Mouse (Mus musculus) embryonic stem cell, embryonic (primary cell): ENCODE results near the gene B3gntl1.
"Not testable (repeated sequence)": the region's sequence is repeated elsewhere in the genome, so short reads cannot be mapped to it uniquely, and the experiment has no call there.

Experiments
- CTCF ChIA-PET, 4 experiments: fragments of 300-600 bp in 2 of 4; fragments of 350-600 bp in 2 of 4; sonication (Branson Sonifier 250); formaldehyde crosslinking; loops; one replicate each; lab custom pipeline; 2022; ENCODE audit warnings: inconsistent platforms in 2 of 4; lab: Charles Lee
- POLR2A ChIA-PET, 4 experiments: fragments of 300-600 bp in 2 of 4; fragments of 350-600 bp in 2 of 4; sonication (Branson Sonifier 250); formaldehyde crosslinking; loops; one replicate each; lab custom pipeline; 2022; ENCODE audit warnings: antibody characterized with exemption in 4 of 4, inconsistent platforms in 1 of 4; lab: Charles Lee

Gene B3gntl1

GRCm38 (mm10) chr11:121697271-121697670, 24.3 kb upstream of the B3gntl1 start:
- CTCF ChIA-PET: no interaction called here

GRCm38 (mm10) chr11:121695304-121696064, 22.5 kb upstream of the B3gntl1 start:
- ChIA-PET CTCF (interaction anchor here in 1 of 4 experiments (0.8 to 1.5 kb wide), 7 partner anchors 12 to 459 kb away, joined by 3 to 4 read pairs (median 3); partner anchors contain the start of gene Narf), POLR2A (interaction anchor here in 2 of 4 experiments (1.6 to 3.9 kb wide), 2 partner anchors 23 kb away, joined by 16 to 20 read pairs; partner anchors contain the start of gene B3gntl1 (in 2 of the 2))

More at GRCm38 (mm10) chr11:121697271-121697670, 24.3 kb upstream of the B3gntl1 start:
- POLR2A ChIA-PET: interaction anchor here in 2 of 4 experiments (0.8 to 3.9 kb wide), 3 partner anchors 24 to 83 kb away, joined by 3 to 16 read pairs (median 7); partner anchors contain the start of gene B3gntl1 (in 2 of the 2)

GRCm38 (mm10) chr11:121688024-121688423, 15.1 kb upstream of the B3gntl1 start:
- POLR2A ChIA-PET: interaction anchor here in 1 of 4 experiments (0.7 kb wide), 1 partner anchor 15 kb away, joined by 4 read pairs; the partner anchor contains the start of gene B3gntl1
- CTCF ChIA-PET: no interaction called here

- POLR2A ChIA-PET: interaction anchor here in 2 of 4 experiments (1.0 to 1.3 kb wide), 3 partner anchors 13 to 14 kb away, joined by 3 to 5 read pairs (median 3); partner anchors contain the start of gene B3gntl1 (in 2 of the 2)
Observed at GRCm38 (mm10) chr11:121686674-121687073, 13.7 kb upstream of the B3gntl1 start.

GRCm38 (mm10) chr11:121686091-121686490, 13.1 kb upstream of the B3gntl1 start:
- ChIA-PET POLR2A (interaction anchor here in 2 of 4 experiments (1.0 to 1.3 kb wide), 4 partner anchors 13 kb away, joined by 3 to 5 read pairs (median 3); partner anchors contain the start of gene B3gntl1 (in 2 of the 2)), CTCF (no interaction called here)

More at GRCm38 (mm10) chr11:121686674-121687073, 13.7 kb upstream of the B3gntl1 start:
- CTCF ChIA-PET: no interaction called here

GRCm38 (mm10) chr11:121685491-121686001, 12.6 kb upstream of the B3gntl1 start:
- ChIA-PET POLR2A (interaction anchor here in 1 of 4 experiments (1.2 kb wide), 1 partner anchor 12 kb away, joined by 3 read pairs; the partner anchor contains the start of gene B3gntl1), CTCF (no interaction called here)

- CTCF ChIA-PET: interaction anchor here in 1 of 4 experiments (0.6 kb wide), 1 partner anchor 564 kb away, joined by 6 read pairs; no protein-coding TSS in a partner anchor
Observed at GRCm38 (mm10) chr11:121683243-121683642, 10.3 kb upstream of the B3gntl1 start.

GRCm38 (mm10) chr11:121680750-121681149, 7.8 kb upstream of the B3gntl1 start:
- ChIA-PET POLR2A (interaction anchor here in 1 of 4 experiments (2.9 kb wide), 1 partner anchor 7 kb away, joined by 10 read pairs; the partner anchor contains the start of gene B3gntl1), CTCF (no interaction called here)

More at GRCm38 (mm10) chr11:121683243-121683642, 10.3 kb upstream of the B3gntl1 start:
- POLR2A ChIA-PET: interaction anchor here in 1 of 4 experiments (2.9 kb wide), 1 partner anchor 10 kb away, joined by 10 read pairs; the partner anchor contains the start of gene B3gntl1

- POLR2A ChIA-PET: interaction anchor here in 1 of 4 experiments (2.2 kb wide), 1 partner anchor 22 kb away, joined by 6 read pairs; the partner anchor contains the start of gene Metrnl
- CTCF ChIA-PET: interaction anchor here in 2 of 4 experiments (0.6 to 1.2 kb wide), 2 partner anchors 27 to 49 kb away, joined by 3 to 9 read pairs; no protein-coding TSS in a partner anchor
Observed at GRCm38 (mm10) chr11:121679581-121679980, 6.6 kb upstream of the B3gntl1 start.

GRCm38 (mm10) chr11:121676836-121677235, 3.9 kb upstream of the B3gntl1 start:
- ChIA-PET CTCF (no interaction called here), POLR2A (interaction anchor here in 1 of 4 experiments (0.6 to 1.2 kb wide), 3 partner anchors 10 to 47 kb away, joined by 3 to 5 read pairs (median 4); no protein-coding TSS in a partner anchor)

GRCm38 (mm10) chr11:121673629-121674028, 676 bp upstream of the B3gntl1 start:
- ChIA-PET CTCF (interaction anchor here in 2 of 4 experiments (0.7 to 2.1 kb wide), 5 partner anchors 8 to 28 kb away, joined by 3 to 5 read pairs (median 3); partner anchors contain the start of gene Metrnl (in 1 of the 2)), POLR2A (interaction anchor here (0.8 to 3.8 kb wide), 69 partner anchors 9 to 1100 kb away, joined by 3 to 70 read pairs (median 5); partner anchors contain the start of genes Metrnl (in 3 of the 4), Foxk2 (in 2 of the 4), Tbcd (in 2 of the 4) and Zfp750 (in 2 of the 4))

- POLR2A ChIA-PET: interaction anchor here (0.5 to 3.8 kb wide), 90 partner anchors 8 to 1542 kb away, joined by 3 to 70 read pairs (median 4); partner anchors contain the start of genes Metrnl (in 3 of the 4), Tbcd (in 3 of the 4), Tex19.1 (in 2 of the 4) and Zfp750 (in 2 of the 4)
- CTCF ChIA-PET: interaction anchor here in 3 of 4 experiments (0.7 to 2.1 kb wide), 6 partner anchors 9 to 436 kb away, joined by 3 to 5 read pairs (median 3); partner anchors contain the start of genes Metrnl (in 1 of the 3) and Narf (in 1 of the 3)
Observed at GRCm38 (mm10) chr11:121672312-121672989, 502 bp downstream of the B3gntl1 start.

- ChIA-PET POLR2A (no interaction called here), CTCF (interaction anchor here in 2 of 4 experiments (0.6 to 0.8 kb wide), 2 partner anchors 180 to 229 kb away, joined by 3 to 18 read pairs; no protein-coding TSS in a partner anchor)
Observed at GRCm38 (mm10) chr11:121670926-121671325, 2.0 kb downstream of the B3gntl1 start.

- CTCF ChIA-PET: interaction anchor here in 1 of 4 experiments (0.6 kb wide), 1 partner anchor 16 kb away, joined by 5 read pairs; no protein-coding TSS in a partner anchor
- POLR2A ChIA-PET: interaction anchor here in 2 of 4 experiments (0.6 to 0.7 kb wide), 2 partner anchors 10 to 398 kb away, joined by 3 read pairs; no protein-coding TSS in a partner anchor
Observed at GRCm38 (mm10) chr11:121668776-121669175, 4.2 kb downstream of the B3gntl1 start.

GRCm38 (mm10) chr11:121667541-121667940, 5.4 kb downstream of the B3gntl1 start:
- ChIA-PET POLR2A (interaction anchor here in 1 of 4 experiments (0.7 kb wide), 1 partner anchor 10 kb away, joined by 3 read pairs; no protein-coding TSS in a partner anchor), CTCF (interaction anchor here in 1 of 4 experiments (0.6 kb wide), 1 partner anchor 552 kb away, joined by 4 read pairs; no protein-coding TSS in a partner anchor)

- POLR2A ChIA-PET: interaction anchor here in 2 of 4 experiments (2.5 to 2.8 kb wide), 2 partner anchors 12 kb away, joined by 12 to 15 read pairs; partner anchors contain the start of gene B3gntl1 (in 2 of the 2)
- CTCF ChIA-PET: interaction anchor here in 1 of 4 experiments (0.6 kb wide), 1 partner anchor 121 kb away, joined by 4 read pairs; no protein-coding TSS in a partner anchor
Observed at GRCm38 (mm10) chr11:121661116-121661515, 11.8 kb downstream of the B3gntl1 start.

GRCm38 (mm10) chr11:121660604-121661003, 12.3 kb downstream of the B3gntl1 start:
- CTCF ChIA-PET, POLR2A ChIA-PET: not testable (repeated sequence)
